36 mouse cellular contexts compared by ENCODE assay signal in the genomic region with DNA sequence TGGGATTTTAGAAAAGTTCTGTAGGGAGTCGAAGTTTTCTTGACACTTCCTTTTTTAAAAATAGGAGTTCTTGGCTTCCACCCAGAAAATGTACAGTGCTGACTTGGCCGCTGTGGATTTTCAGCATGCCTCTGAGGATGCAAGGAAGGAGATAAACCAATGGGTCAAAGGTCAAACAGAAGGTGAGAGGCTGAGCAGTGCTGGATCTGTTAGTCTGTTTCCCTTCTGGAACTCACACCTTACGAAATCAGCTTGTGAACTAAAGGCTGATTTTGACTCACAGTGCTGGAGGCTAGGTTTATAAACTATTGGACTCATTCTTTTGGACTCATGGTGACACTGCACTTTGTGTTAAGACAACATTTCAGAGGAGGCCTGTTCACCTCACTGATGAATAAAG. TPM values are rescaled to one million over a fixed set of nuclear protein-coding genes. Genes with fewer than 3 reads are reported as not detected.
A peak's percentile ranks its signal among the peaks of the same experiment; 100 is the strongest.
DNase-seq lines count a peak whose midpoint lies in the region; ATAC-seq and TF ChIP-seq lines count a peak whose summit lies in the region.
"Had no signal": no experiment of that assay in that cellular context is flagged by ENCODE, and none has a peak within 500 bp of the region (broad histone marks: within the 10 kb centered on the region; RNA-seq: fewer than 3 reads in every experiment).

No protein-coding gene starts in this region.

- no peaks in the 10 kb centered on the region for H3K36me3 ChIP-seq in kidney, embryonic 14.5 days (ENCODE audit: control insufficient read depth, insufficient read depth, low read length)
- H3K36me3 ChIP-seq in midbrain, embryonic 16.5 days (ENCODE audit: control insufficient read depth, insufficient read depth, low read length): no peaks in the 10 kb centered on the region
- no peaks in the 10 kb centered on the region for H3K36me3 ChIP-seq in midbrain, embryonic 11.5 days (ENCODE audit: control insufficient read depth, insufficient read depth, low read length)
- H3K36me3 ChIP-seq: embryonic facial prominence, embryonic 10.5 days; embryonic facial prominence, embryonic 15.5 days; heart, embryonic 13.5 days; hindbrain, embryonic 12.5 days; liver, embryonic 12.5 days; neural tube, embryonic 15.5 days had no signal

- H3K27ac ChIP-seq in kidney, embryonic 14.5 days (ENCODE audit: low read depth, low read length): no peak overlapping the region
- peak overlapping the region; percentile 92 for H3K27ac ChIP-seq in embryonic fibroblast, embryonic 13.5 days (ENCODE audit: insufficient read depth, low read length)
- no peak overlapping the region for H3K27ac ChIP-seq in midbrain, embryonic 16.5 days (ENCODE audit: low read length)
- H3K27ac ChIP-seq in midbrain, embryonic 11.5 days (ENCODE audit: low read depth, low read length): no peak overlapping the region
- H3K27ac ChIP-seq: embryonic facial prominence, embryonic 10.5 days; embryonic facial prominence, embryonic 15.5 days; forebrain, embryonic 13.5 days; heart, embryonic 13.5 days; hindbrain, embryonic 12.5 days; layer of hippocampus, adult 2 months; liver, embryonic 12.5 days; macrophage; neural tube, embryonic 15.5 days had no signal

- no peaks in the 10 kb centered on the region for H3K27me3 ChIP-seq in kidney, embryonic 14.5 days (ENCODE audit: control insufficient read depth, insufficient read depth, low read length)
- no peaks in the 10 kb centered on the region for H3K27me3 ChIP-seq in midbrain, embryonic 16.5 days (ENCODE audit: control insufficient read depth, insufficient read depth, low read depth, low read length)
- no peaks in the 10 kb centered on the region for H3K27me3 ChIP-seq in midbrain, embryonic 11.5 days (ENCODE audit: control insufficient read depth, insufficient read depth, low read length)
- H3K27me3 ChIP-seq: CH12.LX; embryonic facial prominence, embryonic 15.5 days; forebrain, embryonic 13.5 days; heart, embryonic 13.5 days; hindbrain, embryonic 12.5 days; liver, embryonic 12.5 days; neural tube, embryonic 15.5 days; Patski had no signal

- no peaks in the 10 kb centered on the region; the same call in 1 of the 2 replicates for H3K4me1 ChIP-seq in kidney, embryonic 14.5 days (ENCODE audit: control insufficient read depth, insufficient read depth, low read length)
- 0 out of 2 replicates have a peak, but pooled peaks cover 6% of the 10 kb centered on the region for H3K4me1 ChIP-seq in embryonic fibroblast, embryonic 13.5 days (ENCODE audit: control insufficient read depth, insufficient read depth, low read length)
- H3K4me1 ChIP-seq in midbrain, embryonic 16.5 days (ENCODE audit: control insufficient read depth, insufficient read depth, low read length): peaks cover 13% of the 10 kb centered on the region
- H3K4me1 ChIP-seq in midbrain, embryonic 11.5 days (ENCODE audit: control insufficient read depth, insufficient read depth, low read length): peaks cover 5% of the 10 kb centered on the region
- H3K4me1 ChIP-seq: liver, embryonic 12.5 days had no signal

- no peaks in the 10 kb centered on the region for H3K9me3 ChIP-seq in kidney, embryonic 14.5 days (ENCODE audit: control insufficient read depth, low read length)
- H3K9me3 ChIP-seq in midbrain, embryonic 16.5 days (replicated peaks; ENCODE audit: control insufficient read depth, low read length, poor library complexity, severe bottlenecking): no peaks in the 10 kb centered on the region
- no peaks in the 10 kb centered on the region for H3K9me3 ChIP-seq in midbrain, embryonic 11.5 days (ENCODE audit: control insufficient read depth, low read length)
- H3K9me3 ChIP-seq: embryonic facial prominence, embryonic 15.5 days; forebrain, embryonic 13.5 days; neural tube, embryonic 15.5 days had no signal

- TF ChIP-seq POLR2A in embryonic fibroblast, embryonic 13.5 days (IDR thresholded peaks at IDR 0.05; ENCODE audit: low read depth, low read length): no peak

- no peak for DNase-seq in kidney, postnatal 36 days
- peak; percentile 24 for DNase-seq in 3134 (ENCODE audit: extremely low read depth, insufficient read length, low spot score)
- peak; percentile 21 for DNase-seq in ES-CJ7 (ENCODE audit: low read depth, low spot score)
- no peak for DNase-seq in midbrain, embryonic 11.5 days (ENCODE audit: low spot score, missing footprints)
- DNase-seq: adrenal gland, postnatal 25 days; cerebellum, adult 18-20 months; cerebellum, postnatal 25 days; gastrocnemius, postnatal 36 days; heart, adult 18-20 months; heart, postnatal 14 days; kidney, adult 8-10 months; kidney, postnatal 14 days; left cerebral cortex, postnatal 4 days; liver, postnatal 0 days; midbrain, embryonic 14.5 days; retina, postnatal 1 day; right cerebral cortex, postnatal 14 days; thymus, adult 18-20 months; thymus, postnatal 25 days had no signal

- no peak overlapping the region for H3K4me2 ChIP-seq in kidney, embryonic 14.5 days (replicated peaks; ENCODE audit: low read depth, low read length)
- H3K4me2 ChIP-seq in midbrain, embryonic 16.5 days (ENCODE audit: low read length): no peak overlapping the region
- no peak overlapping the region for H3K4me2 ChIP-seq in midbrain, embryonic 11.5 days
- H3K4me2 ChIP-seq: embryonic facial prominence, embryonic 15.5 days; forebrain, embryonic 13.5 days; heart, embryonic 13.5 days; hindbrain, embryonic 12.5 days; liver, embryonic 12.5 days; neural tube, embryonic 15.5 days had no signal

- no peak overlapping the region for H3K9ac ChIP-seq in kidney, embryonic 14.5 days (ENCODE audit: low read depth, low read length)
- no peak overlapping the region for H3K9ac ChIP-seq in midbrain, embryonic 16.5 days (ENCODE audit: low read depth, low read length)
- no peak overlapping the region for H3K9ac ChIP-seq in midbrain, embryonic 11.5 days (ENCODE audit: low read length)
- H3K9ac ChIP-seq: embryonic facial prominence, embryonic 15.5 days; forebrain, embryonic 13.5 days; heart, embryonic 13.5 days; hindbrain, embryonic 12.5 days; liver, embryonic 12.5 days; liver, postnatal 0 days; neural tube, embryonic 15.5 days had no signal

- no peak overlapping the region for H3K4me3 ChIP-seq in kidney, embryonic 14.5 days (ENCODE audit: low read length)
- H3K4me3 ChIP-seq in embryonic fibroblast, embryonic 13.5 days (ENCODE audit: insufficient read depth, low read length): no peak overlapping the region
- no peak overlapping the region for H3K4me3 ChIP-seq in midbrain, embryonic 16.5 days (ENCODE audit: low read depth, low read length)
- H3K4me3 ChIP-seq in midbrain, embryonic 11.5 days (ENCODE audit: low read depth, low read length): no peak overlapping the region
- H3K4me3 ChIP-seq: embryonic facial prominence, embryonic 10.5 days; embryonic facial prominence, embryonic 15.5 days; forebrain, embryonic 13.5 days; heart, embryonic 13.5 days; hindbrain, embryonic 12.5 days; layer of hippocampus, adult 2 months; liver, embryonic 12.5 days; neural tube, embryonic 15.5 days had no signal

- TF ChIP-seq CTCF in embryonic fibroblast, embryonic 13.5 days (IDR thresholded peaks at IDR 0.05; ENCODE audit: borderline replicate concordance, insufficient read depth, low read length): no peak

- WGBS in kidney, embryonic 14.5 days: 68% methylated on average over 3 of the region's 3 CpGs
- WGBS in midbrain, embryonic 16.5 days: 88% methylated on average over 3 of the region's 3 CpGs
- 85% methylated on average over 3 of the region's 3 CpGs for WGBS in midbrain, embryonic 11.5 days

- ATAC-seq in kidney, embryonic 14.5 days (ENCODE audit: low FRiP score, low TSS enrichment): 0 out of 2 replicates have a peak, but pooled peaks have one; percentile 60
- no peak for ATAC-seq in midbrain, embryonic 16.5 days
- no peak for ATAC-seq in midbrain, embryonic 11.5 days (ENCODE audit: low FRiP score)
- ATAC-seq: forebrain, embryonic 13.5 days; intestine, embryonic 16.5 days; liver, embryonic 12.5 days; liver, postnatal 0 days; lung, postnatal 0 days; Patski had no signal

RNA-seq across cellular contexts. Expression of a gene that starts 11.2 kb away (rescaled TPM):
- polyA plus RNA-seq in kidney, embryonic 14.5 days (2014; fragmentation: Nextera tagmentation; extraction: Ambion mirVana): not detected in 2 replicates
- not detected in 2 replicates for polyA plus RNA-seq in embryonic fibroblast, embryonic 13.5 days (2011; ENCODE audit: insufficient read length, low read depth, missing spikeins)
- polyA plus RNA-seq in midbrain, embryonic 16.5 days (2015; fragmentation: Nextera tagmentation; extraction: Ambion mirVana): 3.2 and 4.3 TPM in 2 replicates
- polyA plus RNA-seq in midbrain, embryonic 11.5 days (2014; fragmentation: Nextera tagmentation; extraction: Ambion mirVana): 0.10 and 0.25 TPM in 2 replicates
- polyA plus RNA-seq: heart, embryonic 13.5 days; liver, embryonic 12.5 days; liver, postnatal 0 days; small intestine, adult 2 months had no signal

Comparison
In these comparisons a context has a peak if more than half of its experiments do, and no peak if none do; other contexts are left out.
1. DNase-seq: peak in 3134 (single experiment) and ES-CJ7 (single experiment); none in kidney, postnatal 36 days (0 of 2) and midbrain, embryonic 11.5 days (single experiment).